ENCODE assay signal across 7 mouse cellular contexts in the genomic region with DNA sequence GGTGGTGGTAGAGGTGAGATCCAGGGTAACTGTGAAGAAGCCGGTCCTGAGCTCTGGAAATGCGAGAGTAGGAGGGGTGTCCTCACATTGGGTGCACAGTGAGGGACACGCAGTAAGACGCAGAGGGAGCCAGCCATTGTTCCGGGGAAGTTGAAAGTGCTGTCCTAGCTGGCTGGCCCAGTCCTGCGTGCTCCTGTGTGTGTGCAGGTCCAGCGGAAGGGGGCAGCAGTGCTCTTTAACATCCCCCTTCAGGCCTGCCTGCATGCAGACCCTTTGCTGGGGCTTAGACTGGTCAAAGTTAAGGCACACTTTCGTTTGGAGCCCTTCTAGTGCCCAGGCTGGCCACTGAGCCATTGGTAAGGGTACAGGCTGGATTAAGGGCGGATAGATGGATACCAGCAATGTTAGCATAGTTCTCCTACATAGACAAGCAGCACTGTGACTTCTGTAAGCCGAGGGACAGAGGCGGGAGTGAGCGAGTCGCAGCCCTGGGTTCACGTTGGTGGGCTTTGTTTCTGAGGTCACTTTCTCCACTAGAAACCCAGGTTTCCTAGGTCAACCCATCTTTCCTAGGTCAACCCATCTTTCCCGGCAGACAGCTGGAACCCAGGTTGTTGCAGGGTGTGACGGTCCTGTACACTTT. TPM values are rescaled to one million over a fixed set of nuclear protein-coding genes. Genes with fewer than 3 reads are reported as not detected.
DNase-seq lines count a peak whose midpoint lies in the region; ATAC-seq and TF ChIP-seq lines count a peak whose summit lies in the region.

No protein-coding gene starts in this region.

- H3K9ac ChIP-seq in ES-Bruce4 (ENCODE audit: low read depth, poor library complexity, severe bottlenecking) = no peak overlapping the region
- H3K9ac ChIP-seq in heart, postnatal 0 days (replicated peaks; ENCODE audit: low read depth, low read length) = peak overlapping the region; percentile 27; the same call in 1 of the 2 replicates
- peak overlapping the region; percentile 57 for H3K9ac ChIP-seq in lung, embryonic 16.5 days (ENCODE audit: low read length)

- no peaks in the 10 kb centered on the region for H3K9me3 ChIP-seq in ES-Bruce4 (replicated peaks; ENCODE audit: control insufficient read depth, insufficient read depth, low read length, poor library complexity, severe bottlenecking)
- H3K9me3 ChIP-seq in heart, postnatal 0 days (replicated peaks; ENCODE audit: control insufficient read depth, low read length) = no peaks in the 10 kb centered on the region
- H3K9me3 ChIP-seq in lung, embryonic 16.5 days (ENCODE audit: control insufficient read depth, low read length) = no peaks in the 10 kb centered on the region

- no peaks in the 10 kb centered on the region for H3K4me1 ChIP-seq in ES-Bruce4 (ENCODE audit: control insufficient read depth, insufficient read depth, low read length)
- H3K4me1 ChIP-seq in heart, postnatal 0 days (ENCODE audit: control insufficient read depth, insufficient read depth) = peaks cover 13% of the 10 kb centered on the region
- peaks cover 35% of the 10 kb centered on the region for H3K4me1 ChIP-seq in lung, embryonic 16.5 days (replicated peaks; ENCODE audit: control insufficient read depth, insufficient read depth, low read length)

- no peak overlapping the region for H3K4me3 ChIP-seq in ES-Bruce4 (ENCODE audit: low read depth, low read length)
- peak overlapping the region; percentile 24; the same call in 1 of the 2 replicates for H3K4me3 ChIP-seq in heart, postnatal 0 days (ENCODE audit: low read depth, low read length)
- H3K4me3 ChIP-seq in layer of hippocampus, adult 2 months = peak overlapping the region; percentile 83
- peak overlapping the region; percentile 32 for H3K4me3 ChIP-seq in lung, embryonic 16.5 days (ENCODE audit: low read length)

- no peaks in the 10 kb centered on the region for H3K27me3 ChIP-seq in ES-Bruce4 (ENCODE audit: control insufficient read depth, insufficient read depth, low read length, poor library complexity, severe bottlenecking)
- no peaks in the 10 kb centered on the region for H3K27me3 ChIP-seq in heart, postnatal 0 days (ENCODE audit: control insufficient read depth, insufficient read depth, low read length)
- H3K27me3 ChIP-seq in lung, embryonic 16.5 days (ENCODE audit: control insufficient read depth, insufficient read depth, low read depth, low read length) = no peaks in the 10 kb centered on the region

- WGBS in heart, postnatal 0 days = 44% methylated on average over 16 of the region's 16 CpGs
- 40% methylated on average over 16 of the region's 16 CpGs for WGBS in lung, embryonic 16.5 days

- H3K4me2 ChIP-seq in heart, postnatal 0 days (ENCODE audit: low read depth, low read length) = peak overlapping the region; percentile 60
- H3K4me2 ChIP-seq in lung, embryonic 16.5 days (ENCODE audit: low read depth, low read length) = peak overlapping the region; percentile 57

- no peak overlapping the region for H3K27ac ChIP-seq in ES-Bruce4 (ENCODE audit: insufficient read depth, low read length)
- H3K27ac ChIP-seq in heart, postnatal 0 days (ENCODE audit: low read depth) = no peak overlapping the region
- H3K27ac ChIP-seq in layer of hippocampus, adult 2 months = peak overlapping the region; percentile 40; the same call in 1 of the 2 replicates
- peak overlapping the region; percentile 38 for H3K27ac ChIP-seq in lung, embryonic 16.5 days (ENCODE audit: low read length)

- DNase-seq in MN1 (ENCODE audit: low spot score) = peak; percentile 32
- DNase-seq in embryo, embryonic 9.5 days (ENCODE audit: extremely low spot score) = peak; percentile 75
- peak; percentile 58 for DNase-seq in heart, postnatal 0 days (ENCODE audit: low spot score)
- DNase-seq in layer of hippocampus, adult 2 months (ENCODE audit: low spot score in 2 of 2) = peak in 1 of 2 experiments; percentile 47
- peak; percentile 53 for DNase-seq in right cerebral cortex, postnatal 14 days

- TF ChIP-seq POLR2A in ES-Bruce4 (IDR thresholded peaks at IDR 0.05; ENCODE audit: insufficient read depth, low read length) = no peak

- peak; percentile 63 for TF ChIP-seq CTCF in ES-Bruce4 (IDR thresholded peaks at IDR 0.05; ENCODE audit: low read depth, low read length)
- peak; percentile 50 for TF ChIP-seq CTCF in heart, postnatal 0 days (IDR thresholded peaks at IDR 0.05; ENCODE audit: low read depth)
- peak; percentile 76 for TF ChIP-seq CTCF in layer of hippocampus, adult 2 months (conservative IDR thresholded peaks at IDR 0.05)

- TF ChIP-seq EP300 in ES-Bruce4 (IDR thresholded peaks at IDR 0.05; ENCODE audit: insufficient read depth, low read depth, low read length) = no peak
- TF ChIP-seq EP300 in heart, postnatal 0 days (IDR thresholded peaks at IDR 0.05; ENCODE audit: low read depth) = no peak

- no peaks in the 10 kb centered on the region for H3K36me3 ChIP-seq in ES-Bruce4 (ENCODE audit: control insufficient read depth, insufficient read depth, low read length, poor library complexity, severe bottlenecking)
- H3K36me3 ChIP-seq in heart, postnatal 0 days (replicated peaks; ENCODE audit: control insufficient read depth, insufficient read depth, low read length) = peaks cover 9% of the 10 kb centered on the region; the same call in 1 of the 2 replicates
- no peaks in the 10 kb centered on the region; the same call in 1 of the 2 replicates for H3K36me3 ChIP-seq in lung, embryonic 16.5 days (ENCODE audit: control insufficient read depth, insufficient read depth, low read length)

- no peak for ATAC-seq in heart, postnatal 0 days (ENCODE audit: insufficient read depth, low read depth)
- ATAC-seq in lung, embryonic 16.5 days (ENCODE audit: low read depth) = 0 out of 2 replicates have a peak, but pooled peaks have one; percentile 6

RNA-seq across cellular contexts. Expression of a gene that starts 3.6 kb away (rescaled TPM):
- 30.9 and 37.9 TPM in 2 replicates for polyA plus RNA-seq in ES-Bruce4 (2011; ENCODE audit: insufficient read depth, insufficient read length, low read depth, missing spikeins)
- total RNA-seq in heart, postnatal 0 days (2014; rRNA removed; ENCODE audit: low replicate concordance) = 40.1 and 43.3 TPM in 2 replicates
- polyA plus RNA-seq in heart, postnatal 0 days (2015; fragmentation: Nextera tagmentation; extraction: Ambion mirVana) = 2.2 TPM in 2 replicates
- 10 to 100 TPM; 32.3 to 34.3 TPM for total RNA-seq in layer of hippocampus, adult 2 months (2021)
- 4.0 and 4.5 TPM in 2 replicates for polyA plus RNA-seq in lung, embryonic 16.5 days (2015; fragmentation: Nextera tagmentation; extraction: Ambion mirVana)

Comparison
In these comparisons a context has a peak if more than half of its experiments do, and no peak if none do; other contexts are left out.
1. H3K27ac ChIP-seq: peak in layer of hippocampus, adult 2 months (single experiment) and lung, embryonic 16.5 days (single experiment); none in ES-Bruce4 (single experiment) and heart, postnatal 0 days (single experiment).
2. Peak in every context shown above with its lines, with median percentiles within 50 percentile points of each other: CTCF ChIP-seq.